Mouse (Mus musculus) brain, embryonic 14.5 days (tissue): Measurements from ENCODE around the gene Zfr.

ENCODE experiments used
- CTCF ChIP-seq: fragments of 200-500 bp; IDR thresholded peaks from 2 replicates; pipeline ENCODE4 v1.5.1; 2012; ENCODE audit warnings: inconsistent platforms, mild to moderate bottlenecking, moderate library complexity, borderline replicate concordance; ENCODE audit not compliant: insufficient read depth, insufficient read length; ENCODE audit errors: extremely low read depth
- POLR2A ChIP-seq: fragments of 200-500 bp; IDR thresholded peaks from 2 replicates; pipeline ENCODE4 v1.6.1; 2012; ENCODE audit warnings: mild to moderate bottlenecking, inconsistent platforms, borderline replicate concordance; ENCODE audit not compliant: poor library complexity, insufficient read depth, insufficient read length, severe bottlenecking; ENCODE audit errors: extremely low read depth

DNA sequence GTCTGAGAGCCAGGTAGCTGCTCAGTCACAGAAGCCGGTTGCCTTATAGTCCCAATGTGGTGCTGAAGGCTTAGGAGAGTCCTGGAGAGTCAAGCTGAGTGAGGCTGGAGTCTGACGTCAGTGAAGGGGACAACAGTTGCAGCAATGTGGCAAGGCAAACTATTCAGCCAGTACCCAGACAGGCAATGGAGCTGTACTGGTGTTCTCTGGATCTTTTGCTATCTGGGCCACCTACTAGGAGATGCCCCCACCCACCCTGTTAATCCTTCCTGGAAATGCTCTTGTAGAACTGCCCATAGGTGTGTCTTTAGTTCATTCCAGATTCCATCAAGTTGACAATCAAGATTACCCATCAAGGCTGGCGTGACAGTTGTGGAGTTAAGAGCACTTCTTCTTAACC lies 84.8 kb downstream of the Zfr start:
- TF ChIP-seq CTCF (no peak), POLR2A (no peak)
